Mouse (Mus musculus): ENCODE measurements around the gene Txnrd1. TPM values are rescaled to one million over a fixed set of nuclear protein-coding genes. Genes with fewer than 3 reads are reported as not detected.

Txnrd1 gene
- total RNA-seq (2014; rRNA removed) (79.6 and 80.0 TPM in 2 replicates), polyA plus RNA-seq (2015; fragmentation: Nextera tagmentation; extraction: Ambion mirVana) (62.3 and 64.8 TPM in 2 replicates)

- no peaks in the 10 kb centered on the region for H3K36me3 ChIP-seq (ENCODE audit: insufficient read depth, low read length)
- no peak within 1 kb of the TSS for H3K4me3 ChIP-seq (ENCODE audit: low read length)
- H3K9me3 ChIP-seq (ENCODE audit: low read length), result no peaks in the 10 kb centered on the region
- no peak within 1 kb of the TSS for H3K9ac ChIP-seq (replicated peaks; ENCODE audit: low read length)
- H3K4me1 ChIP-seq (ENCODE audit: insufficient read depth, low read length), result no peaks in the 10 kb centered on the region
- H3K27ac ChIP-seq, result no peak within 1 kb of the TSS
- no peak within 1 kb of the TSS for H3K4me2 ChIP-seq (ENCODE audit: low read depth, low read length)
- DNase-seq (ENCODE audit: low spot score) (no peak), ATAC-seq (no peak)
- no peak for TF ChIP-seq CTCF (IDR thresholded peaks at IDR 0.05; ENCODE audit: low read depth)
- no peaks in the 10 kb centered on the region for H3K27me3 ChIP-seq (ENCODE audit: insufficient read depth, low read length)
- 55% methylated on average over 9 of the region's 9 CpGs for WGBS
These were observed at the start of gene Txnrd1 for GRCm38 (mm10) chr10:82833926-82834325. Gene Txnrd1 (plus strand): TSS chr10:82833951.

DNA sequence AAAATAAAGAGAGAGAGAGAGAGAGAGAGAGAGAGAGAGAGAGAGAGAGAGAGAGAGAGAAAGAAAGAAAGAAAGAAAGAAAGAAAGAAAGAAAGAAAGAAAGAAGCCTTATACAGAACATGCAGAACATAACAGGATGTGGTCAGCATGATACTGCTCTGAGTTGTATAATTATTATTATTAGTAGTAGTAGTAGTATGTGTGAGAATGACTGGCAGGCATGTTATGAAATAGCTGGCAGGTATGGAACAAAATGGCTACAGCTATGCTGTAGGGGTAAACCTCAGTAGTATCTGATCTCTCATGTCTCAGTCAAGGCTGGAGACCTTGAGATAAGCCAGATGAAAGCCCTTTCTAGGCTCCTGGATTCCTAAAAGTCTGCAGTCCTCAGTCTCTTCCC lies 44.6 kb upstream of the Txnrd1 start:
- Histone ChIP-seq H3K9ac (replicated peaks; ENCODE audit: low read length) (no peak overlapping the region), H3K36me3 (ENCODE audit: insufficient read depth, low read length) (no peaks in the 10 kb centered on the region), H3K9me3 (ENCODE audit: low read length) (no peaks in the 10 kb centered on the region), H3K27me3 (ENCODE audit: insufficient read depth, low read length) (no peaks in the 10 kb centered on the region), H3K4me1 (ENCODE audit: insufficient read depth, low read length) (no peaks in the 10 kb centered on the region), H3K4me3 (ENCODE audit: low read length) (no peak overlapping the region), H3K4me2 (ENCODE audit: low read depth, low read length) (no peak overlapping the region), H3K27ac (no peak overlapping the region)
- no peak for TF ChIP-seq CTCF (IDR thresholded peaks at IDR 0.05; ENCODE audit: low read depth)
- no peak for DNase-seq (ENCODE audit: low spot score)
- no peak for ATAC-seq

GRCm38 (mm10) chr10:82790504-82790903 lies 43.2 kb upstream of the Txnrd1 start:
- TF ChIP-seq CTCF (IDR thresholded peaks at IDR 0.05; ENCODE audit: low read depth), result no peak
- WGBS, result 92% methylated on average over 5 of the region's 5 CpGs
- Histone ChIP-seq H3K27ac (no peak overlapping the region), H3K9ac (replicated peaks; ENCODE audit: low read length) (no peak overlapping the region), H3K4me2 (ENCODE audit: low read depth, low read length) (no peak overlapping the region), H3K4me3 (ENCODE audit: low read length) (no peak overlapping the region), H3K9me3 (ENCODE audit: low read length) (no peaks in the 10 kb centered on the region), H3K4me1 (ENCODE audit: insufficient read depth, low read length) (peaks cover 3% of the 10 kb centered on the region; the same call in 1 of the 2 replicates), H3K27me3 (ENCODE audit: insufficient read depth, low read length) (no peaks in the 10 kb centered on the region), H3K36me3 (ENCODE audit: insufficient read depth, low read length) (no peaks in the 10 kb centered on the region)
- ATAC-seq (no peak), DNase-seq (ENCODE audit: low spot score) (no peak)

GRCm38 (mm10) chr10:82791713-82792112 lies 42.0 kb upstream of the Txnrd1 start:
- DNase-seq (ENCODE audit: low spot score), result no peak
- Histone ChIP-seq H3K4me3 (ENCODE audit: low read length) (no peak overlapping the region), H3K27ac (no peak overlapping the region), H3K4me1 (ENCODE audit: insufficient read depth, low read length) (peaks cover 3% of the 10 kb centered on the region; the same call in 1 of the 2 replicates), H3K9me3 (ENCODE audit: low read length) (no peaks in the 10 kb centered on the region), H3K36me3 (ENCODE audit: insufficient read depth, low read length) (no peaks in the 10 kb centered on the region), H3K9ac (replicated peaks; ENCODE audit: low read length) (no peak overlapping the region), H3K4me2 (ENCODE audit: low read depth, low read length) (no peak overlapping the region), H3K27me3 (ENCODE audit: insufficient read depth, low read length) (no peaks in the 10 kb centered on the region)
- WGBS, result 94% methylated on average over 3 of the region's 3 CpGs
- ATAC-seq, result no peak
- no peak for TF ChIP-seq CTCF (IDR thresholded peaks at IDR 0.05; ENCODE audit: low read depth)

DNA sequence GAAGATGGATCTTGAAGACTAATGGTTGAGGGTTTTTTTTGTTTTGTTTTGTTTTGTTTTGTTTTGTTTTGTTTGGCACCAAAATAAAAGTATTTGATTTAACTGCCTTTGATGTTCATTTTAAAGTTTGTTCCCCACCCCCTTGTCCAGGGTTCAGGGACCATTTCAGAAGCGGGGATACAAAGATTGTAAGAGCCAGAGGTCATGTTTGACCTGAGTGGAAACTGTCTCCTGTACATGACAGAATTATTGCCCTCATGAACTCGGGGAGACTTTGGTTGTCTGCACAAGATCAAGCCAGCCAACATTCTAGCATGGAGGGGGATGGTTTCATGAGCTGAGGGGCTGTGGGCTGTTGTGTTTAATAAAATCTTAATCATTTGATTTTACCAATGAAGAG lies 41.4 kb upstream of the Txnrd1 start:
- no peak for ATAC-seq
- Histone ChIP-seq H3K9ac (replicated peaks; ENCODE audit: low read length) (no peak overlapping the region), H3K4me2 (ENCODE audit: low read depth, low read length) (no peak overlapping the region), H3K9me3 (ENCODE audit: low read length) (no peaks in the 10 kb centered on the region), H3K4me3 (ENCODE audit: low read length) (no peak overlapping the region), H3K36me3 (ENCODE audit: insufficient read depth, low read length) (no peaks in the 10 kb centered on the region), H3K27me3 (ENCODE audit: insufficient read depth, low read length) (no peaks in the 10 kb centered on the region), H3K27ac (no peak overlapping the region), H3K4me1 (ENCODE audit: insufficient read depth, low read length) (peaks cover 3% of the 10 kb centered on the region; the same call in 1 of the 2 replicates)
- no peak for DNase-seq (ENCODE audit: low spot score)
- 74% methylated on average over 2 of the region's 2 CpGs for WGBS
- no peak for TF ChIP-seq CTCF (IDR thresholded peaks at IDR 0.05; ENCODE audit: low read depth)

GRCm38 (mm10) chr10:82795071-82795731 lies 38.5 kb upstream of the Txnrd1 start:
- H3K4me2 ChIP-seq (ENCODE audit: low read depth, low read length), result peak overlapping the region; percentile 51
- H3K27me3 ChIP-seq (ENCODE audit: insufficient read depth, low read length), result no peaks in the 10 kb centered on the region
- 28% methylated on average over 15 of the region's 15 CpGs for WGBS
- TF ChIP-seq CTCF (IDR thresholded peaks at IDR 0.05; ENCODE audit: low read depth), result peak; percentile 58
- H3K36me3 ChIP-seq (ENCODE audit: insufficient read depth, low read length), result no peaks in the 10 kb centered on the region
- H3K4me3 ChIP-seq (ENCODE audit: low read length), result peak overlapping the region; percentile 21
- peak overlapping the region; percentile 28; the same call in 1 of the 2 replicates for H3K9ac ChIP-seq (replicated peaks; ENCODE audit: low read length)
- DNase-seq (ENCODE audit: low spot score), result peak; percentile 73
- ATAC-seq, result peak; percentile 72
- no peak overlapping the region for H3K27ac ChIP-seq
- H3K9me3 ChIP-seq (ENCODE audit: low read length), result no peaks in the 10 kb centered on the region
- H3K4me1 ChIP-seq (ENCODE audit: insufficient read depth, low read length), result peaks cover 3% of the 10 kb centered on the region; the same call in 1 of the 2 replicates

- H3K4me2 ChIP-seq (ENCODE audit: low read depth, low read length), result peak overlapping the region; percentile 51
- no peak overlapping the region for H3K27ac ChIP-seq
- H3K36me3 ChIP-seq (ENCODE audit: insufficient read depth, low read length), result no peaks in the 10 kb centered on the region
- no peak for TF ChIP-seq CTCF (IDR thresholded peaks at IDR 0.05; ENCODE audit: low read depth)
- H3K9me3 ChIP-seq (ENCODE audit: low read length), result no peaks in the 10 kb centered on the region
- ATAC-seq (0 out of 2 replicates have a peak, but pooled peaks have one; percentile 21), DNase-seq (ENCODE audit: low spot score) (no peak)
- peak overlapping the region; percentile 28; the same call in 1 of the 2 replicates for H3K9ac ChIP-seq (replicated peaks; ENCODE audit: low read length)
- no peaks in the 10 kb centered on the region for H3K27me3 ChIP-seq (ENCODE audit: insufficient read depth, low read length)
- WGBS, result 43% methylated on average over 8 of the region's 8 CpGs
- H3K4me3 ChIP-seq (ENCODE audit: low read length), result peak overlapping the region; percentile 21
- H3K4me1 ChIP-seq (ENCODE audit: insufficient read depth, low read length), result peaks cover 3% of the 10 kb centered on the region; the same call in 1 of the 2 replicates
These were observed 38.0 kb upstream of the Txnrd1 start for GRCm38 (mm10) chr10:82795767-82796166.
